Mouse (Mus musculus) midbrain, embryonic 11.5 days (tissue): ENCODE measurements around the gene Actl7a. TPM values are rescaled to one million over a fixed set of nuclear protein-coding genes. Genes with fewer than 3 reads are reported as not detected.
A peak's percentile ranks its signal among the peaks of the same experiment; 100 is the strongest.

Experiments used
- ATAC-seq: fragments of 200-750 bp; cut with Nextera tagmentation; 2 replicates; pipeline ENCODE4 v1.8.0; 2017; ENCODE audit warnings: moderate TSS enrichment, moderate library complexity; ENCODE audit not compliant: low FRiP score
- DNase-seq: peaks from one replicate; pipeline ENCODE4 v3.0.0; 2015; ENCODE audit warnings: low spot score; ENCODE audit errors: missing footprints
- H3K27ac ChIP-seq: fragments of 300-500 bp; sonication (generic); 2 replicates; pipeline ENCODE4 v1.5.1; 2014; ENCODE audit warnings: low read depth, low read length
- H3K27me3 ChIP-seq: fragments of 300-500 bp; sonication (generic); 2 replicates; pipeline ENCODE4 v1.6.1; 2014; ENCODE audit warnings: mild to moderate bottlenecking, low read length, moderate library complexity, mixed read lengths; ENCODE audit not compliant: control insufficient read depth, insufficient read depth
- H3K36me3 ChIP-seq: fragments of 300-500 bp; sonication (generic); 2 replicates; pipeline ENCODE4 v1.6.1; 2014; ENCODE audit warnings: mild to moderate bottlenecking, low read length, moderate library complexity, mixed read lengths; ENCODE audit not compliant: control insufficient read depth, insufficient read depth
- H3K4me1 ChIP-seq: fragments of 300-500 bp; sonication (generic); 2 replicates; pipeline ENCODE4 v1.6.1; 2014; ENCODE audit warnings: low read length; ENCODE audit not compliant: control insufficient read depth, insufficient read depth
- H3K4me2 ChIP-seq: fragments of 300-500 bp; sonication (generic); 2 replicates; pipeline ENCODE4 v1.6.1; 2014; ENCODE audit warnings: mild to moderate bottlenecking, moderate library complexity
- H3K4me3 ChIP-seq: fragments of 300-500 bp; sonication (generic); 2 replicates; pipeline ENCODE4 v1.5.1; 2014; ENCODE audit warnings: low read depth, low read length
- H3K9ac ChIP-seq: fragments of 300-500 bp; sonication (generic); 2 replicates; pipeline ENCODE4 v1.6.1; 2014; ENCODE audit warnings: low read length
- H3K9me3 ChIP-seq: fragments of 300-500 bp; sonication (generic); 2 replicates; pipeline ENCODE4 v1.6.1; 2016; ENCODE audit warnings: low read length; ENCODE audit not compliant: control insufficient read depth
- WGBS: fragments of 180-500 bp; shearing (Covaris S2); extraction: QIAGEN DNeasy Blood & Tissue Kit; methylation state at CpG from one replicate; pipeline ENCODE4 v1.1.7; 2014; 5-methylcytosine and 5-hydroxymethylcytosine counted together
- polyA plus RNA-seq: library from polyadenylated mRNA; unstranded; fragments of >200 nt; fragmentation: Nextera tagmentation; extraction: Ambion mirVana; gene quantifications from 2 replicates; pipeline ENCODE4 v1.2.1, GENCODE M21; 2014

The Actl7a gene
- 0.11 TPM in 1 of 2 replicates, not detected in the other for polyA plus RNA-seq

DNA sequence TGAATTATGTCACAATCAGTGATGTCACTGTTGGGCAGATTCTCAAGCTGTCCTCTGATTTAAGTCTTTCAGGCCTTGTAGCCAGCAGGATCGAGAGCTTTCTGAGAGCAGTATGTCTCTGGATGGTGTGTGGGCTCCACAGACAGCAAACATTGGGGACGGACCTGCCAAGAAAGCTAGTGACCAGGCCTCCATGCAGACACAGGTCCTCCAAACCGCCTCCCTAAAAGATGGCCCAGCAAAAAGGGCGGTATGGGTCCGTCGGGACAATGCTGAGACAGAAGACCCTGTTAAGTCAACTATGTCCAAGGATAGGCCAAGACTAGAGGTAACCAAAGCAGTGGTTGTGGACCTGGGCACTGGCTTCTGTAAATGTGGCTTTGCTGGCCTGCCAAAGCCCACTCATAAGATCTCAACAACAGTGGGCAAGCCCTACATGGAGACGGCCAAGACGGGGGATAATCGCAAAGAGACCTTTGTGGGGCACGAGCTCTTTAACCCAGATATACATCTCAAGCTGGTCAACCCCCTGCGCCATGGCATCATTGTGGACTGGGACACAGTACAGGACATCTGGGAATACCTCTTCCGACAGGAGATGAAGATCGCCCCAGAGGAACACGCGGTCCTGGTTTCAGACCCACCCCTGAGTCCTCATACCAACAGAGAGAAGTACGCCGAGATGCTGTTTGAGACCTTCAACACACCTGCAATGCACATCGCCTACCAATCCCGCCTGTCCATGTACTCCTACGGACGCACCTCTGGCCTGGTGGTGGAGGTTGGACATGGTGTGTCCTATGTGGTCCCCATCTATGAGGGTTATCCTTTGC lies at the start of gene Actl7a:
TSS of gene Actl7a (plus strand) at position 51 of the 833 bp plus-strand sequence.
- Histone ChIP-seq H3K4me1 (no peaks in the 10 kb centered on the region), H3K4me3 (no peak within 1 kb of the TSS), H3K27me3 (no peaks in the 10 kb centered on the region), H3K36me3 (peaks cover under 1% of the 10 kb centered on the region; the same call in 1 of the 2 replicates), H3K9ac (no peak within 1 kb of the TSS), H3K9me3 (no peaks in the 10 kb centered on the region), H3K4me2 (no peak within 1 kb of the TSS), H3K27ac (no peak within 1 kb of the TSS)
- no peak for DNase-seq
- 96% methylated on average over 21 of the region's 21 CpGs for WGBS
- ATAC-seq = no peak

GRCm38 (mm10) chr4:56696401-56696800 lies 46.8 kb upstream of the Actl7a start:
- Histone ChIP-seq H3K4me2 (no peak overlapping the region), H3K27me3 (no peaks in the 10 kb centered on the region), H3K4me1 (no peaks in the 10 kb centered on the region), H3K9me3 (no peaks in the 10 kb centered on the region), H3K9ac (no peak overlapping the region), H3K4me3 (no peak overlapping the region), H3K27ac (no peak overlapping the region), H3K36me3 (no peaks in the 10 kb centered on the region)
- 83% methylated on average over 7 of the region's 7 CpGs for WGBS
- DNase-seq (no peak), ATAC-seq (no peak)

GRCm38 (mm10) chr4:56698671-56699070 lies 44.5 kb upstream of the Actl7a start:
- 74% methylated on average over 5 of the region's 5 CpGs for WGBS
- DNase-seq = no peak
- no peak for ATAC-seq

GRCm38 (mm10) chr4:56702234-56702633 lies 41.0 kb upstream of the Actl7a start:
- H3K9ac ChIP-seq = no peak overlapping the region

More at GRCm38 (mm10) chr4:56698671-56699070, 44.5 kb upstream of the Actl7a start:
- no peak overlapping the region for H3K4me2 ChIP-seq
- no peak overlapping the region for H3K4me3 ChIP-seq
- H3K27me3 ChIP-seq = no peaks in the 10 kb centered on the region
- no peaks in the 10 kb centered on the region for H3K9me3 ChIP-seq
- H3K36me3 ChIP-seq = no peaks in the 10 kb centered on the region
- no peaks in the 10 kb centered on the region; the same call in 1 of the 2 replicates for H3K4me1 ChIP-seq
- H3K27ac ChIP-seq = no peak overlapping the region
- no peak overlapping the region for H3K9ac ChIP-seq

GRCm38 (mm10) chr4:56713155-56713554 lies 30.1 kb upstream of the Actl7a start:
- WGBS = 86% methylated on average over 3 of the region's 3 CpGs
- Histone ChIP-seq H3K9ac (no peak overlapping the region), H3K9me3 (no peaks in the 10 kb centered on the region), H3K4me3 (no peak overlapping the region), H3K27ac (no peak overlapping the region), H3K36me3 (no peaks in the 10 kb centered on the region), H3K27me3 (no peaks in the 10 kb centered on the region), H3K4me1 (peaks cover 2% of the 10 kb centered on the region; the same call in 1 of the 2 replicates), H3K4me2 (no peak overlapping the region)
- ATAC-seq = no peak
- no peak for DNase-seq

More at GRCm38 (mm10) chr4:56702234-56702633, 41.0 kb upstream of the Actl7a start:
- 2% methylated on average over 10 of the region's 10 CpGs for WGBS
- Histone ChIP-seq H3K27me3 (no peaks in the 10 kb centered on the region), H3K9me3 (no peaks in the 10 kb centered on the region), H3K4me3 (no peak overlapping the region), H3K27ac (no peak overlapping the region), H3K36me3 (no peaks in the 10 kb centered on the region), H3K4me1 (peaks cover 5% of the 10 kb centered on the region), H3K4me2 (peak overlapping the region; percentile 16; the same call in 1 of the 2 replicates)
- DNase-seq = peak; percentile 87
- ATAC-seq = peak; percentile 57; the same call in 1 of the 2 replicates

- no peak overlapping the region for H3K9ac ChIP-seq
- DNase-seq (no peak), ATAC-seq (no peak)
- no peaks in the 10 kb centered on the region for H3K27me3 ChIP-seq
- 66% methylated on average over 5 of the region's 5 CpGs for WGBS
- no peak overlapping the region for H3K4me3 ChIP-seq
- no peaks in the 10 kb centered on the region for H3K4me1 ChIP-seq
- no peaks in the 10 kb centered on the region for H3K9me3 ChIP-seq
- no peak overlapping the region for H3K27ac ChIP-seq
- H3K4me2 ChIP-seq = no peak overlapping the region
- H3K36me3 ChIP-seq = no peaks in the 10 kb centered on the region
Observed at GRCm38 (mm10) chr4:56716801-56717200, 26.4 kb upstream of the Actl7a start.

- no peak for DNase-seq
- 92% methylated on average over 3 of the region's 3 CpGs for WGBS
Observed at GRCm38 (mm10) chr4:56717932-56718331, 25.3 kb upstream of the Actl7a start.

DNA sequence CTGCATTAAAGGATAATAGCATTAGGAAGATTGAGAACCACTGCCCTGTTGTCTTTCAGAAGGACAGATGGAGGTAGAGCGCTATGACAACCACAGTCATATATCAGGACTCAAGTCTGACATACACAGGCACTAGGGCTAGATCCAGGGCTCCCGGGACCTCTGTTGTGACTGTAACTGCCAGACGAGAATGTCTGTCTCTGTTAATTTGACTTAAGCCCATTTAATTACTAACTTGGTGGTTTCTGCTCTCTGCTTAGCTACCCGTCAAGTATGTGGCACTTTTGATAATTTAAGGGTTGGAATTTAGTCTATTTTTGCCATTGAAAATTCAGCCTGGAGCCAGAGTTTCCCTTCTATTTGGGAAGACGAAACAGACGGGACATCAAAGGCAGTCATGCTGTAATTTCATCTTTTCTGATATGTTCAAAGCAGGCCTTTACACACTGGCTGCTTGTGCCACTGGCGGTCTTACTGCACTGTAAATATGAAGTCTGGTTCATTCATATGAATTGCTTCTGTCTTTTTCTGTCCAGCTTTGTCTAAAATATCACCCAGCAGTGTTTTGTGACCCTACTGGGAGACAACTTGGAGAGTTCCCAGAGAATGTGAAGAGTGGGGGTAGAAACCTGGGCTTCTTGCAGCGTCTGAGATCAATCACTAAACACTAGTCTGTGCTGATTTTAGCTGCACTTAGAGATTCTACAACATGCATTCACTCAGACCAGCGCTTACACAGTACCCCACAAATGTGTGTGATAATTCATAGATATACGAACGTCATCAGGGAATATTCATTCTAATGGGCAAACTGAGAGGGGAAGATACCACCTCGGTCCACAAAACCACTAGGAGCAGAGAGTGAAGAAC lies 24.4 kb upstream of the Actl7a start:
- Histone ChIP-seq H3K4me2 (no peak overlapping the region), H3K9ac (no peak overlapping the region), H3K27me3 (no peaks in the 10 kb centered on the region), H3K9me3 (no peaks in the 10 kb centered on the region), H3K4me3 (no peak overlapping the region), H3K36me3 (no peaks in the 10 kb centered on the region), H3K4me1 (no peaks in the 10 kb centered on the region), H3K27ac (no peak overlapping the region)
- DNase-seq (no peak), ATAC-seq (no peak)
- WGBS = 82% methylated on average over 12 of the region's 12 CpGs

More at GRCm38 (mm10) chr4:56717932-56718331, 25.3 kb upstream of the Actl7a start:
- Histone ChIP-seq H3K36me3 (no peaks in the 10 kb centered on the region), H3K9me3 (no peaks in the 10 kb centered on the region), H3K4me1 (no peaks in the 10 kb centered on the region), H3K4me3 (no peak overlapping the region), H3K9ac (no peak overlapping the region), H3K27ac (no peak overlapping the region), H3K4me2 (no peak overlapping the region), H3K27me3 (no peaks in the 10 kb centered on the region)
- no peak for ATAC-seq
